Mouse (Mus musculus) frontal cortex, adult 2 months (tissue): Measurements from ENCODE around the gene Tor1aip2. TPM values are rescaled to one million over a fixed set of nuclear protein-coding genes. Genes with fewer than 3 reads are reported as not detected.
"Not testable (repeated sequence)": the region's sequence is repeated elsewhere in the genome, so short reads cannot be mapped to it uniquely, and the experiment has no call there.

ENCODE experiments used
- DNase-seq, 2 experiments: peaks; one replicate each; pipeline ENCODE4 v3.0.0; 2022; ENCODE audit warnings: low spot score in 1 of 2; ENCODE audit errors: extremely low spot score in 1 of 2
- polyA plus RNA-seq: library from polyadenylated mRNA; depleted of rRNA; stranded (reverse); fragments of >200 nt; gene quantifications from 2 replicates; pipeline ENCODE4 v1.2.3, GENCODE M21; 2012; rRNA removed

Tor1aip2 gene
- polyA plus RNA-seq: 46.3 and 46.6 TPM in 2 replicates

DNA sequence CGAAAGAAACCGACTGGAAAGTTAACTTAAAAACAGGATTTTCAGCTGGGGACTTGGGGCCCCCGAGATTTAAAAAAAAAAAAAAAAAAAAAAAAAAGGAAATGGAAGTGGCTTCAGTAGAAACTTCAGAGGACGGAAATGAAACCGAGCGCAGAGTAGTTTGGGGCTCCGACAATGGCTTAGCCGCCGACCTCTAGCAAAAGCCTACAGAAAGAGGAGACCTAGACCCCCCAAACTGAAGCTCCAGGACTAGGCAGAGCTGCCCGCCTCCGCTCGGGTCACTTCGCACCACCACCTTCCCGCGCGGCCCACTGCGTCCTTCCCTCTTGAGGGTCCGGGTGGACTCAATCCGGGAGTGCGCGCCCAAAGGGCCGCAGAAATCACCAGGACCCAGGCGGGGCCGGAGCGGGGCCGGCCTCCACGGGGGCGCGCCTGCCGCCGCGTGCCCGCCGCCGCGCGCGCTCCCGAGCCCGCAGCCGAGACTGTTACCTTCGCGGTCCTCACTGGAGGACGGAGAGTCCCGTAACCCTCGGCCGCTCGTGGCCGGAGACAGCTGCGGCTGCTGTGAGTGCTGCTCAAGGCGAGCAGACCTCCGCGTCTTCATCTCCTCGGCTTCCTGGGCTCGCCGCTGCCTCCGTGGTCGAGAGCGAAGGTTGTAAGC lies at the start of gene Tor1aip2:
TSS of gene Tor1aip2 (plus strand) at position 135 of the 661 bp plus-strand sequence.
- peak in 1 of 2 experiments; percentile 7 for DNase-seq

DNA sequence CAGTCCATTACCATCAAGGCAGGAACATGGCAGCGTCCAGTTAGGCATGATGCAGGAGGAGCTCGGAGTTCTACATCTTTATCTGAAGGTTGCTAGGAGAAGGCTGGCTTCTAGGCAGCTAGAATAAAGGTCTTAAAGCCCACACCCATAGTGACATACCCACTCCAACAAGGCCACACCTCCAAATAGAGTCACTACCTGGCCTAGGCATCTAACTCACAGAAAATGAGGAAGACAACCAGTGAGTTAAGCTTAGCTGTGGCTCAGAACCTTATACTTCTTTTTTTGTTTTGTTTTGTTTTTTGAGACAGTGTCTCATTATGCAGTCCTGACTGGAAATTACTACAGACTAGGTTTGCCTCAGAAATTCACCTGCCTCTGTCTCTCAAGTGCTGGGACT lies 47.6 kb upstream of the Tor1aip2 start:
- no peak for DNase-seq

DNA sequence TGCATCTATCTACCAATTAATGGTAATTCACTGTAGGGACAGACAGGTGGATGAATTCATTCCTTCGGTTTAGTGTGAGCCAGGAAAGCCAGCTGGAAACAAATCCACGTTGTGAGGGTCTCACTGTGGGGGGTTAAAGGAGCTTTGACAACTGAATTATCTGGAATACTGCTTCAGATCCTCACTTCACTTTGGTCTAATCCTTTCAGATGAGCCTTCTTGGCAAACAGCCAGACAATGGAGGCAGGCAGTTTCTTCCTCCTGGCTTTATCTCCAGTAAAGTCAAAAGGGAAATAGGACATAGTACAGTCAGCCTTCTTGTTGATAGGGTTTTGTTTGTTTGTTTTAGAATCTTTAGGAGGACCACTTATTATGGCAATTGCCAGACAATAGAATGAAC lies 45.8 kb upstream of the Tor1aip2 start:
- no peak for DNase-seq

DNA sequence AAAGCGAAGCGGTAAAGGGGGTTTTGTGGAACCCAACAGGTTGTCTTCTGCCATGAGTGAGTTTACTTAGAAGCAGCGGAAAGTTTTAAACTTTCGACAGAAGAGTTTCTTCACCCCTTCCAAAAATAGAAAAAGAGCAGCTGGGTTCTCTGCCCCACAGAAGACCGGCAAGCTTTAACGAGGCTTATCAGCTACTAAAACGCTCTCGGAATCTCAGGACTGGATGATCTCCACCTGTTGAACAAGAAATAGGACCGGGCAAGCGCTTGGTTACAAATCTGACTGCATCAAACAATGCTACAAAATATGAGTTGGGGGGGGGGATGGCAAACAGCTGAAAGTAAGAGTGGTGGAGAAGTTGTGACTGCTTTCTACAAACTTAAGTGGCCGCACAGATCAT lies 44.8 kb upstream of the Tor1aip2 start:
- DNase-seq: no peak

DNA sequence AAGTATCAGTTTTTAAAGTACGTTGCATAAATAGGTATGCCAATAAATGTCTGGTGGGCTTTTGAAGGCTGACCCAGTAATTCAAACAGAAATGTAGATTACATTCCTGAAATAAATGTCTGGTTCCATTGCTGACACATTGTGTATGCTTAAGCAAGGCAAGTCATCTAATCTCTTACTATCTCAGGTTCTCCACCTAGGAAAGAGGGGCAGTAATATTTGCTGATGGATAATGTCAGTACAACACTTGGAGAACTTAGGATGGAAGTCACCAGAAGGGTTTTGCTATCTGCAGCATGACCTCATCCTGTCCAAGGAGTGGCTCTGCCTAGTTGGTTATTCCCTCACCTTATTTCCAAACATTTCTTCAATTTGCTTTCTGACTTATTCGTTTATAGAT lies 40.7 kb upstream of the Tor1aip2 start:
- no peak for DNase-seq

DNA sequence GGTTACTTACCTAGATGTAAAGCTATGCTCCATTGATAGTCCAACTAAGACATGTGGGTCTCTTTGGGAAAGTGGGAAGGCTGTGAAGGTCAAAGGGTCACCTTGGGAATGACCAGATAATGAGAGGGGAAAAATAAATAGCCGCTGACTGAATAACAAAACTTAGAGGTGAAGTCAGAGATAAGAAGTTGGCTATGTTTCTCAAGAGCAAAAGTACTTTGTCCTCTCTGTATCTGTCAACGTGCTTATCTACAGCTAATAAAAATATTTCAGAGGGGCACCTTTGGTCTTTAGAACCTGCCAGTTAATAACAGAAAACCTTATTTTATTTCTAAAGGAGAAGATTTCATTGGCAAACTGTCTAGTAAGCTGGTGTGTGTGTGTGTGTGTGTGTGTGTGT lies 39.6 kb upstream of the Tor1aip2 start:
- DNase-seq: no peak

DNA sequence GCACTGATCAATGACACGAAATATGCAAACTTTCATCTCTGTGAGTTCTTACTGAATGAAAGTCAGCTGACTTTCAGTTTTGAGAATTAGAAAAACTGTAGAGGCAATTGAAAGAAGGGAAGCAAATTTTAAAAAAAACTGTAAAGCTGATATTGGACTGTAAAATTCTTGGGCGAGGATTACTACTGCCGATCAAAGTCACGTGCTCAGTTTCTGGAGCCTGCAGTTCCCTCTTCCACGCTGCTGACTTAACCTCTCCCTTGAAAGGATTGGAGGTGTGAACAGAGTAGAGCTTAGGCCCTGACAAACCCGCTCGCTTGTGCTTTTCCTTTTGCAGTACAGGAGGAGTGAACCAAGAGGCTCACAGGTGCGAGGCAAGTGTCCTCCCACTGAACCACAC lies 32.8 kb upstream of the Tor1aip2 start:
- DNase-seq: no peak

DNA sequence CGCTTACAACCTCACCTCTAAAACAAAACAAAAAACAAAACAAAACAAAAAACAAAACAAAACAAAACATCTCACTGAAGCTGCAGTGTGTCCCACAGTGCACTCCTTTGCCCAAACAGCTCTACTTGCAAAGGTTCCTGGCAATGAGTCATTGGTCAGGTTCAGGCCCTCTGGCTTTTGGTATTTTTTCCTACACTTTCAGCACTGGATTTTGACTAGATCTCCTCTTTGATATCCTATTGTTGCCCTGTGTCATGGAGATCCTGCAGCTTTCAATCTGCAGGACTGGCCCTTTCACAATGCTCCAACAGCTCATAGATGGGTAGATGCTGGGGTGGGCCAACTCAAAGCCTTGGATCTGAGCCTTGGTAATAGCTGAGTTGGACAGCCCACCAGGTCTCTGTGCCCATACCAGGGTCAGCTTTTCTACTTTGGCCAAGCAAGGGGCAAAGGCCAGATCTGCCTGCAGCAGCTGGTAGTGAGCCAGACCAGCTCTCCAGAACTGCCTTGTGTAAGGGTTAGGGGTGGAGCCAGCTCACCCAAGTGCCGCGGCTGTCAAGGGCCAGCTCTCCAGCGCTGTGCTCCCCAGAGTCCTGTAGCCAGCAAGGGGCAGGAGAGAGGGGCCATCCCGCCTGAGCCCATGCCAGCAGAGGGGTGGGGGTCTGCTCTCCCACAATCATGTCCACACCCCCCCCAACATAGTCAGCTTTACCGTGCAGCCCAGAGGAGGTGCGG lies 31.8 kb upstream of the Tor1aip2 start:
- no peak for DNase-seq

DNA sequence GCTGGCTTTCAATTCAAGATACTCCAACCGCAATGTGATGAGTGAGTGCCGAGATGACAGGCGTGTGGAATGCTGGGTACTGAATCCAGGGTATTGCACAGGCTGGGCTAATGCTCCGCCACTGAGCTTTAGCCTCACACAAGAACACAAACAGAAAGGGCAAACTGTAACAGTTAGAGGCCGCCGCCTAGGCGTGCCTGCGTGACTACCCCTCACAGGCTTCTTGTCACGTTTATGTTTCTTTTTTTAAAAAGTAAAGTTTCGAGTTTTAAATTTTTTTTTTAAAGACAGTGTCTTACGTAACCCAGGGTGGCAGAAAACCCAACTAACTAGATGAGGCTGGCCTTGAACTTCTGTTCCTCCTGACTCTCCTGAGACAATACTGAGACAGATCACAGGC lies 29.3 kb upstream of the Tor1aip2 start:
- no peak for DNase-seq

DNA sequence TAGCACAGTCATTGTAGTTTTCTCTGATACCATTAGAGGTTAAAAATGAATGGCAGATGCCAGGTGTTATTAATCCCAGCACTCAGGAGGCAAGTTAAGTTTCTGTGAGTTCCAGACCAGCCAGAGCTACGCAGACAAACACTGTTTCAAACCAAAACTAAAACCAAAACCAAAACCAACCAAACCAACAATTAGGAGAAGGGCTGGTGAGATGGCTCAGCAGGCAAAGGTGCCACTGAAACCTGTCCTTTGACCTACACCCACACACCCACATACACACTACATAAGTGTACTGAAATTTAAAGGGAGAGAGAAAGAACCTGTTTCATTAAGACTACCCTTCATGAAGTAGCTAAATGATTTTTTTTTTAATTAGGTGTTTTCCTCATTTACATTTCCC lies 26.2 kb upstream of the Tor1aip2 start:
- DNase-seq: no peak

DNA sequence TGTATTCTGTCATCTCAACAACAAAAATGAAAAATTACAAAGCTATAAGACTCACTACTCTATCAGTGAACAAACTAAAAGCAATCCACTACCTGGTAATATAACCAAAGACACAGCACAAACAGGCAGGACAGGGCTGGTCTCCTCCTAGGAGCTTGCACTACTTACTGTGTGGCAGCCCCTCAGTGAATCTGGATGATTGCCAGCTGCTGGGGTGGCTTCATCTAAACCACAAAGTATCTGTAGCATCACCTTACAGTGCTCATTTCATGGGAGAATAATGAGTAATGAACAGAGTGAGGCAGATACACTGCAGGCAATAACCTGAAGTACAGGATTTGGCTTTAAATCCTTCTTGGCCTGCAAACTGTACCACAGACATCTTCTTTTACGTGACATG lies 15.4 kb upstream of the Tor1aip2 start:
- no peak for DNase-seq

DNA sequence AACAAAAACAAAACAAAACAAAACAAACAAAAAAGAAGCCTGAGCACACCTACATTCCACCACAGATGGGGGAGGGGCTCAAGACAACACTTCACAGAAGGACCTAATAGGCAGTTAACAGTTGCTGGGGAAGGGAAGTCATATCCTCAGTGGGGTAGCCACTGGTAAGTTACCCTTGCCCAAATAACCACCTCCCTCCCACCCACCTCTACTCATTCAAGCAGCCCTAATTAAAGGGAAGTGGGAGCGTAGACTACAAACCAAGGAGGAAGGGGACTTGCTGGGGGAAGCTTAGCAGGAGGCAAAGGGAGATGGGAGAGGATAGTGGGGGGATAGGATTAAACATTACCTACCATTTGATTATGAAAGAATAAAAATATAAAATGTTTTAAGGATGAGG lies 14.8 kb upstream of the Tor1aip2 start:
- no peak for DNase-seq

DNA sequence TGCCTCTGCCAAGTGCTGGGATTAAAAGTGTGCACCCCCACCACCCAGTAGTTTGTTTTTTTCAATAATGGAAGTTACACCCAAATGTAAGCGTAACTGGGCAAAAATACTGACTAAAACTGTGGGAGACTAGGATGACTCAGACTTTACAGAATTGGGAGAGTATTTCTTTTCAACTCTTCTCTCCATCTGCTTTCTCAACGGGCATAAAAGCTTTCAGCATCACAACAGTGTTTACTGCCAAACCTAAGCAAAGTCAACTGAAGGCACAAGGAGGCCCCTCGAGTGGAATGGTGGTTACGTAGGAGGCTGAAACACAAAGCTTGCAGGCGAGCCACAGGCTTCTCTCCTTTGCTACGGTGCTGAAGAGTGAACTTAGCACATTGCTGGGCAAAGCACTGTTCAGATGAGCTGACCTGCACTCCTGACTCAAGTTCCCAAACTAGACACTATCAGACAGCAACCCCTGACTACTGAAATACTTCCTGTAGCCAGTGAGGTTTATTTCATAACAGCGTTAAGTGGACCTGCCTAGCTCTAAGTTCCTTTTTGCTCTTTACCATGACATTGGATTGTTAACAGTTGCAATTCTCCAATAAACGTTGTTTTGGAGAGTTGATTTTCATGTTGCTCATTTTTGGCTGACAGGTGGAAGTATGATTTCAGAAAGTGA lies 10.2 kb upstream of the Tor1aip2 start:
- peak; percentile 17 to 42 for DNase-seq

DNA sequence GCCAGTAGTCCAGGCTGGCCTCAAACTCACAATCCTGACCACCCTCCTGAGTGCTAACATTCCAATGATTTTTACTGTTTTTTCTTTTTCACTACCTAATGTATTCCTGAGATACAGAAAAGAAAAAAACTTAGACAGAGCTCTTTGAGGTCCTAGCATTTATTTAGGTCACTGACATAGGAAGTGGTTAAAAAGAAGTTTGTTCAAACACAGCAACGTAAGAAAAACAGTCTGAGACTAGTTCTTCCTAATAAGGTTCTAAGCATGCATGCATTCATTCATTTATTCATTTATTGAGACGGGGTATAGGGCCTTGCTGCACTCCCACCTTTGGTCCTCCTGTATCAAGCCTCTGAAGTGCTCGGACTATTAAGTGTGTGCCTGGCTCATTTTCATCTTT lies 7.4 kb upstream of the Tor1aip2 start:
- no peak for DNase-seq

DNA sequence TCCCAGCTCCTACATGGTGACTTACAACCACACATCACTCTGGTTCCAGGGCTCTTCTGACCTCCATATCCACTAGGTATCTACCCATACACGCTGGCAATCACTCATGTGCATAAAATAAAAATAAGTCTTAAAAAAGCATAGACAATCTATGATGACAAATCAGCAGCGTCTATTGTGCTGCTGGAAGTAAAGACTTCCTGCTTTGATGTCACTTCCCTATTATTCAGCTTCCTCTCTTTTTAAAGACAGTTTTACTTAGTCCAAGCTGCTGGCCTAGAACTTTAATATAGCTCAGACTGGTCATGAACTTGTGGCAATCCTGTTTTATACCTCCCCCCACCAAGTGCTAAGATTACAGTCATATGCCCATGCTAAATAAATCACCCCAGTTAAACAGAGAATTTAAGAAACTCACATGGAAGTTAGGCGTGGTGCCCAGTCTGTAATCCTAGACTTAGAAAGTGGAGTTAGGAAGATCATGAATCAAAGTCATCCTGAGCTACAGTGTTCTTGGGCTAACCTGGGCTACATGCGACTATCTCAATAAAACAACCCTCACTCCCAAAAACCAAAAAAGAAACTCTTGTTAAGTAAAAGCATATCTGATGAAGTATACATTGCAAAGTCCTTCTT lies 6.7 kb upstream of the Tor1aip2 start:
- no peak for DNase-seq

DNA sequence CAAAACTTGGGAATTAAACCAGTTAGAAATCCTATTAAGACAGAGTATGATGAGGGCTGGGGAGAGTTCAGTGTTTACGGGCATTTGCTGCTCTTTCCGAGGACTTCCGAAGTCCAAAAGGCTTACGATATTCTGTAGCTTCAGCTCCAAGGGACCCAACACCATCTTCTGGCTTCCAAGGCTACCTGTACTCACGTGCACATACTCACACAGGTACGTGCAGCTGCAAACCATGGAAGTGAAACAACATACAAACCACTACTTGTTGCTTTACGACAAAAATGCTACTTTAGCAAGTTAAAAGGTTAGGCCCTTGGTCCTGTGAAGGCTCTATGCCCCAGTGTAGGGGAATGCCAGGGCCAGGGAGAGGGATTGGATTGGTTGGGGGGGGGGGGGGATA lies 1.3 kb upstream of the Tor1aip2 start:
- no peak for DNase-seq

DNA sequence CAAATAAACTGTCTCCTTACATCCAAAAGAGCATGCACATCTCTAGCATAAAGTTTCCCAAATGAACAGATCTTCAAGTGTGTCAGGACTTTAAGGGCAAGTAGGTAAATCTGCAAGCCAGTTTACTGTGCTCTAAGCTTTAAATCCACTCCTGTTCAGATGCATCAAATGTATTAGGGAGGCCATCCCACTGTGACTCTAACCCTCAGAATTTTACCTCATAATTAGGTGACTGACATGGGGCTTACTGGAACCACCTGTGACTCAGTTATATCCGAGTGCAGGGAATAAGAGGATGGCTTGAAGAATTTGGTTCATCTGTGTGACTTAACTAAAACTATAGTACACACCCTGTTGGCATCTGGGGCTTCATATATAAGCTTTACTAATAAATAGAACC lies 542 bp upstream of the Tor1aip2 start:
- no peak for DNase-seq

DNA sequence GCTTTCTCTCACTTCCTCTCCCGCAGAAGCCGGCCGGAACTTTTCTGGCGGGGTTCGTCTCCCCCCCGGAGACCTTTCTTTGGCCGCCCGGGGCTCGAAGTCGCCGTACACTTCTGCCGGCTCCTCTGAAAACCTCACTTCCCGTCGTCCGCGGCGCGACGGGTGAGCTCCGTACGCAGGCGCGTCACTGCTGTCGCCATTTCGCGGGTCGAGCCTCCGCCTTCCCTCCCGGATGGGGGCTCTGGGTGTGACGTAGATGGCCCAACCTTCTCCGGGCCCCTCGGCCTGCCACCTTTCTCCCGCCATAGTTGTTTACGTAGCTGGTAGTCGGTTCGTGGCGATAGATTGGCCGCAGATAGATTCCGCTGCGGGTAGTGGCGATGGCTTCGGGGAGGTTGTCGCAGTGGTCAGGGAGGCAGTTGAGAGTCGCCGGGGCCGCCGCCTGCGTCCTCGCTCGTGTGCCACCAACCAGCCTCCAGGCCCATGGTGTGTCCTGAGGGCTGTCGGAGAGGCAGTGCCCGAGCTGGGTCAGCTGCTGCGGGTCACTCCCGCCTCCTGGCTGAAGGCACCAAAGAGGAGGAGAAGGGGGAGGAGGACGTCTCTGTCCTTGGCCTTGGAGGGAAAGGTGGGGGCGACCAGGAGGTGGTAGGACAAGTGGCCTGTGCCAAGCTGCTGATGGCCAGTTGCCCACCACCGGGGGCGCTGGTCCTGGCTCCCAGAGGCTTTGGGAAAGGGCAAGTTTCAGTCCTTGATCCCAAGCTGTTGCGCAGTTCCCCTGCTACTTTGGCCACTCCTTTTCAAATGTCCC lies 931 bp downstream of the Tor1aip2 start, which contains the start of gene Tor1aip1:
TSS of gene Tor1aip1 (minus strand) at position 551 of the 808 bp plus-strand sequence.
- DNase-seq: peak; percentile 95 to 98

DNA sequence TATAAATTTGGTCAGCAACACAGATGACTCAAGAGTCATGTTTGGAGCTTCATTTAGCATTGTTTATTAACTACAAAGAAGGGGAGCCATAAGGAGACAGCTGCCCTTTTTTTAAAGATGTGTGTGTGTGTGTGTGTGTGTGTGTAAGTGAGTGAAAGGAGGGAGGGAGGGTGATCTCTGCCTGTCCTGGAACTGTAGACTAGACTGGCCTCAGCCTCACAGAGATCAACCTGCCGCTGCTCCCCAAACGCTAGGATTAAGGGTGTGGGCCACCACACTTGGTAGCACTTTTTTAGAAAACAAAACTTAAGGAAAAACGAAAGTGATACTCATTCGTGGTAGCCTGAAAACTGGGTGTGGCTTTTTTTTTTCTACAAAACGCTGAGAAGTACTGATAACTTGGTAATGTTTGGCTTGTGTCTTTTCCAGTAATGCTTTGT lies 2.0 kb downstream of the Tor1aip2 start:
- DNase-seq: no peak

DNA sequence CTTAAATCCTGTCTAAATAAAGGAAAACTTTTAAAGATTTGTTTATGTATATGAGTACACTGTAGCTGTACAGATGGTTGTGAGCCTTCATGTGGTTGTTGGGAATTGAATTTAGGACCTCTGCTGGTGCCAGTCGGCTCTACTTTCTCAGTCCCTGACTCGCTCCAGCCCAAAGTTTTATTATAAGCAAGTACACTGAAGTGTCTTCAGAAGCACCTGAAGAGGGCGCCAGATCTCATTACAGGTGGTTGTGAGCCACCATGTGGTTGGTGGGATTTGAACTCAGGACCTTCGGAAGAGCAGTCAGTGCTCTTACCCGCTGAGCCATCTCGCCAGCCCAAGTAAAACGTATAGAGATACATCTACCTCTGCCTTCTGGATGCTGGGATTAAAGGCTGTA lies 4.8 kb downstream of the Tor1aip2 start:
- DNase-seq: not testable (repeated sequence)
